Mouse (Mus musculus) ES-E14 (cell line): ENCODE results near the gene Ids.

ENCODE experiments used
- HCFC1 ChIP-seq: IDR thresholded peaks from 2 replicates; pipeline ENCODE4 v1.6.1; 2012; ENCODE audit warnings: low read length, inconsistent platforms, borderline replicate concordance; ENCODE audit not compliant: insufficient read depth
- MAFK ChIP-seq: IDR thresholded peaks from 2 replicates; pipeline ENCODE4 v1.6.1; 2014; ENCODE audit warnings: mild to moderate bottlenecking, low read depth, low read length, inconsistent platforms; ENCODE audit not compliant: insufficient read depth
- ZC3H11A ChIP-seq: IDR thresholded peaks from 2 replicates; pipeline ENCODE4 v1.6.1; 2012; ENCODE audit warnings: low read depth, mild to moderate bottlenecking, inconsistent platforms, low read length, borderline replicate concordance
- ZNF384 ChIP-seq: IDR thresholded peaks from 2 replicates; pipeline ENCODE4 v1.6.1; 2012; ENCODE audit warnings: low read depth, low read length, inconsistent platforms

DNA sequence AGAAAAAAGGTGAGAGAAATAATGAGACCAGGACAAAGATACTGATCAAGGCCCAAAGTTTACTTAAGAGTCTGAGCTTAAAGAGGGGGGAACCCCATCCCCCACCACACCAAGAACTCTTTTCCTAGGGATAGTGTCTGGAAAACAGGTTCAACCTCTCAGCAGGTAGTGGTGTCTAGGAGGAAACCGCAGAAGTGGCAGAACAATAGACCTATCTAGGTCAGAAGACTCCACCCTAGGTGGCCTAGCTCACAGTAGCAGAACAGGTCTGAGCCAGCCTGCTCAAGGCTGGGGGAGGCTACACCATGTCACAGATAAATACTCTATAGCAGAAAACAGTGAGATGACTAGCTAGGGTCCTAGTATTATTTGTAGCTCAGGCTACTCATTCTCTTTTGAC is 37.2 kb downstream of the Ids start:
- TF ChIP-seq ZC3H11A (no peak), MAFK (no peak), ZNF384 (no peak), HCFC1 (no peak)
